Comparison of ENCODE assay signal across 29 mouse cellular contexts in genomic region chr8:119724596-119724995, GRCm38 (mm10). TPM values are rescaled to one million over a fixed set of nuclear protein-coding genes. Genes with fewer than 3 reads are reported as not detected.
"Had no signal": no experiment of that assay in that cellular context is flagged by ENCODE, and none has a peak within 500 bp of the region (broad histone marks: within the 10 kb centered on the region; RNA-seq: fewer than 3 reads in every experiment).

No protein-coding gene starts in this region.

- H3K4me1 ChIP-seq: hindbrain, embryonic 12.5 days; intestine, embryonic 15.5 days had no signal

- H3K27ac ChIP-seq: gastrocnemius, adult 2 months; heart, adult 2 months; heart, embryonic 15.5 days; hindbrain, embryonic 10.5 days; hindbrain, embryonic 12.5 days; hindbrain, embryonic 14.5 days; intestine, embryonic 15.5 days; layer of hippocampus, adult 2 months; left cerebral cortex, adult 2 months; limb, embryonic 10.5 days; limb, embryonic 12.5 days; liver, embryonic 13.5 days; liver, embryonic 15.5 days had no signal

- H3K36me3 ChIP-seq: heart, embryonic 15.5 days; hindbrain, embryonic 10.5 days; hindbrain, embryonic 12.5 days; intestine, embryonic 15.5 days; limb, embryonic 10.5 days; limb, embryonic 12.5 days; liver, embryonic 13.5 days; liver, embryonic 15.5 days had no signal

- H3K4me2 ChIP-seq: hindbrain, embryonic 12.5 days; hindbrain, embryonic 14.5 days; intestine, embryonic 15.5 days; limb, embryonic 12.5 days; liver, embryonic 11.5 days; liver, embryonic 13.5 days; liver, embryonic 15.5 days had no signal

- DNase-seq: gastrocnemius, adult 2 months; gastrocnemius, postnatal 10 days; gastrocnemius, postnatal 25 days; heart, adult 2 months; heart, postnatal 4 days; kidney, adult 18-20 months; kidney, adult 8-10 months; kidney, postnatal 10 days; kidney, postnatal 25 days; kidney, postnatal 4 days; liver; liver, embryonic 13.5 days; liver, postnatal 0 days had no signal

- H3K27me3 ChIP-seq: hindbrain, embryonic 12.5 days; intestine, embryonic 15.5 days had no signal

- H3K9ac ChIP-seq: heart, embryonic 15.5 days; hindbrain, embryonic 12.5 days; hindbrain, embryonic 14.5 days; intestine, embryonic 15.5 days; limb, embryonic 12.5 days; liver, embryonic 13.5 days; liver, embryonic 15.5 days; liver, postnatal 0 days had no signal

- ATAC-seq: hindbrain, embryonic 16.5 days; inflammation-experienced regulatory T-cells, adult 6 months; intestine, embryonic 15.5 days; intestine, postnatal 0 days; liver, postnatal 0 days had no signal

- H3K4me3 ChIP-seq: gastrocnemius, adult 2 months; heart, adult 2 months; heart, embryonic 15.5 days; hindbrain, embryonic 10.5 days; hindbrain, embryonic 12.5 days; intestine, embryonic 15.5 days; layer of hippocampus, adult 2 months; left cerebral cortex, adult 2 months; limb, embryonic 10.5 days; limb, embryonic 12.5 days; liver, embryonic 13.5 days; liver, embryonic 15.5 days had no signal

- H3K9me3 ChIP-seq: heart, embryonic 15.5 days; hindbrain, embryonic 10.5 days; hindbrain, embryonic 12.5 days; intestine, embryonic 15.5 days; limb, embryonic 10.5 days; limb, embryonic 12.5 days; liver, embryonic 13.5 days; liver, embryonic 15.5 days had no signal

RNA-seq across cellular contexts. Expression of gene Atp2c2, which starts 24.8 kb away (rescaled TPM):
- total RNA-seq: gastrocnemius, postnatal 10 days; gastrocnemius, postnatal 4 days; granulocyte monocyte progenitor cell, adult 5-6 weeks; heart, postnatal 4 days had no signal
- polyA plus RNA-seq: inflammation-experienced regulatory T-cells, adult 6 months had no signal

RNA-seq across cellular contexts. Expression of gene Wfdc1, which starts 58.4 kb away (rescaled TPM):
- total RNA-seq: granulocyte monocyte progenitor cell, adult 5-6 weeks had no signal
- polyA plus RNA-seq: inflammation-experienced regulatory T-cells, adult 6 months; limb, embryonic 12.5 days had no signal
